Mouse (Mus musculus): Measurements from ENCODE around the gene Fgfr2. TPM values are rescaled to one million over a fixed set of nuclear protein-coding genes. Genes with fewer than 3 reads are reported as not detected.
A peak's percentile ranks its signal among the peaks of the same experiment; 100 is the strongest.

The Fgfr2 gene
- polyA plus RNA-seq, 1 experiment from 2014 or later, result 93.6 TPM

DNA sequence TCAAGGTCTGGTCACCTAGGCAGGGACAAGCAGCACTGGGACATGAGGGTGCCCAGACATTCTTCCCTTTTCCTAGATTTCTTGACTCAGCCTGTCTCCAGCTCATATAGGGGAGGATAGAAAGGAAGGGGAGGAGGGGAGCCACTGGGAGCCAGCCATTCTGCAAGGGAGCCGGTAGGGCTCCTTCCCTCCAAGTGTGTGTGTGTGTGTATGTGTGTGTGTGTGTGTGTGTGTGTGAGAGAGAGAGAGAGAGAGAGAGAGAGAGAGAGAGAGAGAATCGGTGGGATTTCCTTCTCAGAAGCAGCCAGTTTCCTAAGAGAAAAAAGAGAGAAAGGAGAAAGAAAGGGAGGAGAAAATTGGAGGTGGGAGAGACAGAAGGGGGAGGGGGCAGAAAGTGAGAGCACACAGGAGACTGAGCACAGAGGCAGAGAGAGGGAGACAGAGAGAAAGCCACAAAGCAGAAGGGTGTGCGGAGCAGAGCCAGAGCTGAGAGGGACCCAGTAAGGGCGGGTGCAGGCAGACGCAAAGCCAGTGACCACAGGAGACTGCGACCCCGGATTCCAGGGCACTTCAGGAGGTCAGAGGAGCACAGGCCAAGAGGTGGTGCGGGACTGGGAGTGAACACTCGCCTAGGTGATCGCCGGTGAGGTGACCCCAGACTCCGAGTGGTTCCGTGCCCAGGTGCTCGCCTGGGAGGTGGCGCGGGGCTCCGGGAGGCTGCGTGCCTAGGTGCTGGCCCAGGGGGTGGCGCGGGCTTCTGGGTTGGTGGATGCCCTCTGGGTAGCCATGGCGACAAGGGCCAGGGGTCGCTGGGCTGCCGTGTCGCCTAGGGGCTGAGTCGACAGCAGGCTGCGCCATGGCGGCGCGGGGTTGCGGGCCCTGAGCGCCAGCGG is 1156.9 kb downstream of the Fgfr2 start, which contains the start of gene Gpr26:
Gpr26 (plus strand) TSS at position 438 of the 893 bp plus-strand sequence.
- WGBS, result 3% methylated on average over 32 of the region's 32 CpGs
- peak within 1 kb of the TSS; percentile 56 for H3K4me2 ChIP-seq (ENCODE audit: low read depth, low read length, severe bottlenecking)
- no peaks in the 10 kb centered on the region for H3K9me3 ChIP-seq (ENCODE audit: control insufficient read depth, low read length)
- peak within 1 kb of the TSS; percentile 30 for H3K4me3 ChIP-seq (ENCODE audit: low read depth, low read length)
- H3K9ac ChIP-seq (ENCODE audit: low read length), result no peak within 1 kb of the TSS
- peaks cover 8% of the 10 kb centered on the region; the same call in 1 of the 2 replicates for H3K4me1 ChIP-seq (replicated peaks; ENCODE audit: control insufficient read depth, insufficient read depth, low read length)
- no peak within 1 kb of the TSS for H3K27ac ChIP-seq (ENCODE audit: low read depth, low read length)
- no peaks in the 10 kb centered on the region for H3K36me3 ChIP-seq (ENCODE audit: control insufficient read depth, insufficient read depth, low read length)
- peaks cover 32% of the 10 kb centered on the region for H3K27me3 ChIP-seq (ENCODE audit: control insufficient read depth, insufficient read depth, low read length)
- no peak for DNase-seq (ENCODE audit: low spot score)
- ATAC-seq (replicated peaks; ENCODE audit: low FRiP score), result 0 out of 2 replicates have a peak, but pooled peaks have one; percentile 7

DNA sequence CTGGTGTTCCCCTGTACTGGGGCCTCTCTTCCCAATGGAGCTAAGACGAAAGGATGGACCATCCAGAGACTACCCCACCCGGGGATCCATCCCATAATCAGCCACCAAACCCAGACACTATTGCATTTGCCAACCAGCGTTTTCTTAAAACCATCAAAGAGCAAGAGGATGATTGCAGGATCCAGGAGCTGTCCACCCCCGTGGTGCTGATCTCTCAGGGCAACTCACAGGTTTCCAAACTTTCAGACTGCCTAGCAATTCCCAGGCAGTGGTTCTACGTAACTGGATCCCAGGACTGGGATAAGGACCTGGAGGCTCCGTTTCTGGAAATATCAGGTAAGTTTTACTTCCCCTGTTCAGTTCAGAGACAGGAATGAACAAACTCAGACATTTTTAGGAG is 1162.6 kb downstream of the Fgfr2 start:
- no peak overlapping the region for H3K27ac ChIP-seq (ENCODE audit: low read depth, low read length)
- H3K4me3 ChIP-seq (ENCODE audit: low read depth, low read length), result no peak overlapping the region
- no peaks in the 10 kb centered on the region for H3K4me1 ChIP-seq (replicated peaks; ENCODE audit: control insufficient read depth, insufficient read depth, low read length)
- DNase-seq (ENCODE audit: low spot score), result peak; percentile 80
- peaks cover 2% of the 10 kb centered on the region for H3K27me3 ChIP-seq (ENCODE audit: control insufficient read depth, insufficient read depth, low read length)
- no peak overlapping the region for H3K9ac ChIP-seq (ENCODE audit: low read length)
- H3K9me3 ChIP-seq (ENCODE audit: control insufficient read depth, low read length), result no peaks in the 10 kb centered on the region
- H3K4me2 ChIP-seq (ENCODE audit: low read depth, low read length, severe bottlenecking), result no peak overlapping the region
- 29% methylated on average over 6 of the region's 6 CpGs for WGBS
- no peak for ATAC-seq (replicated peaks; ENCODE audit: low FRiP score)
- no peaks in the 10 kb centered on the region for H3K36me3 ChIP-seq (ENCODE audit: control insufficient read depth, insufficient read depth, low read length)

DNA sequence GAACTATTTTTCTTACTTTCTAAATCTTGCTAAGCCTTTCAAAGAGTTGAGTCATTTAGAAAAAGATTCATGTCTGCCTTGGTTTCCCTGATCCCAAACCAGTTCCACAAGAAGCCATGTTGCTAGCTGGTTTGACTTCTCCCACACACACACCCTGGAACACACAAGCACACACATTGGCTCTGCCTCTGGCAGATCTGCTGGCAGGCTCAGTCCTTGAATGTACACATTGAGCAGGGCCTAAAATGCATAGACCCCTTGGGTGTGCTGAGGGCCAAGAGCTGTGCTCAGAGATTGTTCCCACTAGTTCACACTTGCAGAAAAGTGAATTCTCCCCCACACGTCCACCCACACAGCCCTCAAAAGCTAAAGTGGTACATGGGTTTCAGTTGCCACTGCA is 1164.4 kb downstream of the Fgfr2 start:
- Histone ChIP-seq H3K27ac (ENCODE audit: low read depth, low read length) (no peak overlapping the region), H3K4me2 (ENCODE audit: low read depth, low read length, severe bottlenecking) (no peak overlapping the region), H3K9ac (ENCODE audit: low read length) (no peak overlapping the region), H3K27me3 (ENCODE audit: control insufficient read depth, insufficient read depth, low read length) (no peaks in the 10 kb centered on the region), H3K36me3 (ENCODE audit: control insufficient read depth, insufficient read depth, low read length) (no peaks in the 10 kb centered on the region), H3K9me3 (ENCODE audit: control insufficient read depth, low read length) (no peaks in the 10 kb centered on the region), H3K4me3 (ENCODE audit: low read depth, low read length) (no peak overlapping the region), H3K4me1 (replicated peaks; ENCODE audit: control insufficient read depth, insufficient read depth, low read length) (no peaks in the 10 kb centered on the region)
- ATAC-seq (replicated peaks; ENCODE audit: low FRiP score) (no peak), DNase-seq (ENCODE audit: low spot score) (no peak)
- 71% methylated on average over 1 of the region's 1 CpGs for WGBS

DNA sequence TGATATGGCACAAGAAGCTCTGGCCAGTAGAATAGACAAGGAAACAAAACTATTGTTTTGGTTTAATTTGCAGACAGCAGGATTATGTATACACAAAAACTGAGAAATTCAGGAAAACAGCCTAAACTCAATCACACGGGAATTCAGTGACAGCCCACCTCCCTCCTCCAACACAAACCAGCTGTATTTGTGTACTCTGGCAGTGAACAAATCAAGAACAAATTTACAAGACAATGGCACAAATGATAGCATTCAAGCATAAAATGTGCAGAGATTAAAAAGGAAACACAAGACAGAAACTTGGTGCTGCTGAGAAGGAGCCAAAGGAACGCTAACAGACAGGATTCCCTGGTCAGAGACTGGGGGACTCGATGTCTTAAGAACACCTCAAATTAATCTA is 1169.7 kb downstream of the Fgfr2 start:
- Histone ChIP-seq H3K4me2 (ENCODE audit: low read depth, low read length, severe bottlenecking) (no peak overlapping the region), H3K27ac (ENCODE audit: low read depth, low read length) (no peak overlapping the region), H3K9ac (ENCODE audit: low read length) (no peak overlapping the region), H3K4me3 (ENCODE audit: low read depth, low read length) (no peak overlapping the region), H3K27me3 (ENCODE audit: control insufficient read depth, insufficient read depth, low read length) (no peaks in the 10 kb centered on the region), H3K4me1 (replicated peaks; ENCODE audit: control insufficient read depth, insufficient read depth, low read length) (no peaks in the 10 kb centered on the region; the same call in 1 of the 2 replicates), H3K36me3 (ENCODE audit: control insufficient read depth, insufficient read depth, low read length) (no peaks in the 10 kb centered on the region), H3K9me3 (ENCODE audit: control insufficient read depth, low read length) (no peaks in the 10 kb centered on the region)
- DNase-seq (ENCODE audit: low spot score) (no peak), ATAC-seq (replicated peaks; ENCODE audit: low FRiP score) (no peak)
- 39% methylated on average over 3 of the region's 3 CpGs for WGBS

DNA sequence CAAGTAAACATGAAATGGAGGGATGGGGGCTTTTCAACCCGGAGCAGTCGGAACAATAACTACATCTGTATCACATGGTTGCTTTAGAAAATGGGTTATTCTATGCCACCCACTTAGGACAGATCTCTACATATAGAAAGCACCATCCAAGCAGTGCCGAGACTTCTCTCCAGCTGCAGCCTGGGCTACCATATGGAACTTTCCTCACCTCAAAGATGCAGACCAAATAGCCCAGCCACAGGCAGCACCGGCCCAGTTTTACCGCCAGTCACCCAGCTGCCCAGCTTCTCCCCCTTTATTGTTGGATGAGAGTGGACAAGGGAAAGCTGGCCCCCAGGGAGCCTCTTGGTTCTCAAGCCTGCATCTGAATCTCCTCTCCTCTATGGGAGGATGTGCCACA is 1172.0 kb downstream of the Fgfr2 start:
- ATAC-seq (replicated peaks; ENCODE audit: low FRiP score), result no peak
- no peaks in the 10 kb centered on the region for H3K9me3 ChIP-seq (ENCODE audit: control insufficient read depth, low read length)
- no peaks in the 10 kb centered on the region for H3K36me3 ChIP-seq (ENCODE audit: control insufficient read depth, insufficient read depth, low read length)
- no peaks in the 10 kb centered on the region; the same call in 1 of the 2 replicates for H3K4me1 ChIP-seq (replicated peaks; ENCODE audit: control insufficient read depth, insufficient read depth, low read length)
- H3K27me3 ChIP-seq (ENCODE audit: control insufficient read depth, insufficient read depth, low read length), result no peaks in the 10 kb centered on the region
- DNase-seq (ENCODE audit: low spot score), result no peak
- H3K27ac ChIP-seq (ENCODE audit: low read depth, low read length), result no peak overlapping the region
- H3K9ac ChIP-seq (ENCODE audit: low read length), result no peak overlapping the region
- 82% methylated on average over 5 of the region's 5 CpGs for WGBS
- no peak overlapping the region for H3K4me3 ChIP-seq (ENCODE audit: low read depth, low read length)
- no peak overlapping the region for H3K4me2 ChIP-seq (ENCODE audit: low read depth, low read length, severe bottlenecking)

DNA sequence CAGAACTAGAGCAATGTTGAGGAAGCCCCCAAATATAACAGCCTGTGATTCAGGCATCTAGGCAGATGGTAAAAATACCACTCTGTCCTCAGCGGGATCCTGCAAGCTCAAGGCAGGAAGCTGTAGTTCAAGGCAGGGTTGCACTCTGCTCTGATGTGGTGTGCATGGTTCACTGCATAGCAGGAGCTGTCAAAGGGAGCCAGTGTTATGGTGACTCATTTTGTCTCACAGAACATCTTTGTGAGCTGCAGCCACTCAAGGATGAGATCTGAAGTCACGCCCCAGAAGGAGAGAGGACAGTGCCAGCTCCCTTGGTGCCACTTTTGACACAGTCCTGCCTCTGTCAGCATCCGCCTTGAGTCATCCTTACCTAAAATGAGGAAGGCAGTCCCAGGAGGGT is 1185.5 kb downstream of the Fgfr2 start:
- no peak overlapping the region for H3K4me2 ChIP-seq (ENCODE audit: low read depth, low read length, severe bottlenecking)
- ATAC-seq (replicated peaks; ENCODE audit: low FRiP score), result no peak
- H3K9ac ChIP-seq (ENCODE audit: low read length), result no peak overlapping the region
- DNase-seq (ENCODE audit: low spot score), result no peak
- H3K27me3 ChIP-seq (ENCODE audit: control insufficient read depth, insufficient read depth, low read length), result no peaks in the 10 kb centered on the region
- H3K4me3 ChIP-seq (ENCODE audit: low read depth, low read length), result no peak overlapping the region
- H3K27ac ChIP-seq (ENCODE audit: low read depth, low read length), result no peak overlapping the region
- H3K36me3 ChIP-seq (ENCODE audit: control insufficient read depth, insufficient read depth, low read length), result no peaks in the 10 kb centered on the region
- H3K4me1 ChIP-seq (replicated peaks; ENCODE audit: control insufficient read depth, insufficient read depth, low read length), result no peaks in the 10 kb centered on the region
- WGBS, result 90% methylated on average over 3 of the region's 3 CpGs
- H3K9me3 ChIP-seq (ENCODE audit: control insufficient read depth, low read length), result no peaks in the 10 kb centered on the region

DNA sequence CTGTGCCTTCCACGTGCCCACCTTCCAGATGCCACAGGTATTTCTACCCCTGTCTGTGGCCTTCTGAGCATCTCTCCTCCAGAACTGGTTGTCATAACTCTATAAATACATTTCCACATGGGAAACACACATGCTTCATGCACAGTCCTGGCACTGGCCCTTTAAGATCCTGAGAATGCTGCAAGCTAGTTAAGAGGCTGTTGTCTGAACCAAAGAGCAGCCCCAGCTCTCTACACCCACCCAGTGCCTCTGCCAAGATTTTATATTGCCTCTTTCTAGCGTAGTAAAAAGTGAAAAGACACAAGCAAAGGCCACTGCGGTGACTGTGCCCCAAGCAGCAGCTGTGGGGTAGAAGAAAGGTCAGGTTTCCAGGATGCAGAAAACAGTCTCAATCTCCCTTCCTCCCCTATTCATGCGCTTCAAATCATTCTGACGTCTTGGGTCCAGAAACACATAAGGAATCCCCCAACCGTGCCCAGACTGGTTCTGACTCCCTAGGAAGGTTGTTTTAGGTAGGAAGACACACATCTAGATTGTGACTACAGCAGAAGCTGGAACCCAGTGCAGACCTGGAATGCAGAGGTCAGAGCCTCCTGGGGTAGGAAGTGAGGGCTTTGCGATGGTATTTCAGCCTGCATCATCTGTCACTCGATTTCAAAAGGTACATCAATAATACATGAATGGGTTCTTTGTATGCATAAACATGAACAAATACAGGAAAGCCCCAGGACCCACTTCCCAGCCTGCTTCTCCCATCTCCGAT is 1195.7 kb downstream of the Fgfr2 start:
- ATAC-seq (replicated peaks; ENCODE audit: low FRiP score), result no peak
- Histone ChIP-seq H3K4me1 (replicated peaks; ENCODE audit: control insufficient read depth, insufficient read depth, low read length) (peaks cover 4% of the 10 kb centered on the region), H3K36me3 (ENCODE audit: control insufficient read depth, insufficient read depth, low read length) (no peaks in the 10 kb centered on the region), H3K4me3 (ENCODE audit: low read depth, low read length) (no peak overlapping the region), H3K9ac (ENCODE audit: low read length) (no peak overlapping the region), H3K27me3 (ENCODE audit: control insufficient read depth, insufficient read depth, low read length) (no peaks in the 10 kb centered on the region), H3K4me2 (ENCODE audit: low read depth, low read length, severe bottlenecking) (no peak overlapping the region), H3K27ac (ENCODE audit: low read depth, low read length) (no peak overlapping the region), H3K9me3 (ENCODE audit: control insufficient read depth, low read length) (no peaks in the 10 kb centered on the region)
- WGBS, result 40% methylated on average over 9 of the region's 9 CpGs
- DNase-seq (ENCODE audit: low spot score), result no peak

DNA sequence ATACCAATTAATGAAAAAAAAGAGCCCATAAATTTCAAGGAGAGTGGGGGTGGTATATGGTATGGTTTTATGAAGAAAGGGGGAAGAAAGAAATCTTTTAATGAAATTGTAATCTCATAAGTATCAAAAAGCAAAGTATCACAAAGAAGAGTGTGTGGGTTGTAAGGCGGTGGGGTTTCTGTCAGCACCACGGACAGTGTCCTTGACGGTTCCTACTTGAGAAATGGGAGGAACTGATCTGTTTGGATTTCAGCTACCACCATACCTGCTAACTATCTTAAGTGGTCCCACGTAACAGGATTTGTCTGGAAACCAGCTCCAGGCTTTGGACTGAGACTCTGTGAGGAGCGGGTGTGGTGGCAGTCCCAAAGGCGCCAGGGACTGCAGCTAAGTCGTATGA is 1205.8 kb downstream of the Fgfr2 start:
- Histone ChIP-seq H3K4me1 (replicated peaks; ENCODE audit: control insufficient read depth, insufficient read depth, low read length) (no peaks in the 10 kb centered on the region), H3K27me3 (ENCODE audit: control insufficient read depth, insufficient read depth, low read length) (no peaks in the 10 kb centered on the region), H3K4me2 (ENCODE audit: low read depth, low read length, severe bottlenecking) (no peak overlapping the region), H3K27ac (ENCODE audit: low read depth, low read length) (no peak overlapping the region), H3K36me3 (ENCODE audit: control insufficient read depth, insufficient read depth, low read length) (no peaks in the 10 kb centered on the region), H3K9ac (ENCODE audit: low read length) (no peak overlapping the region), H3K9me3 (ENCODE audit: control insufficient read depth, low read length) (no peaks in the 10 kb centered on the region), H3K4me3 (ENCODE audit: low read depth, low read length) (no peak overlapping the region)
- DNase-seq (ENCODE audit: low spot score) (no peak), ATAC-seq (replicated peaks; ENCODE audit: low FRiP score) (no peak)
- WGBS, result 53% methylated on average over 7 of the region's 7 CpGs
